Mouse (Mus musculus) megakaryocyte, embryonic 14.5 days (primary cell): ENCODE data around the gene Izumo1.

ENCODE experiments used
- FLI1 ChIP-seq: IDR thresholded peaks from 2 replicates; pipeline ENCODE4 v1.6.1; 2012; ENCODE audit warnings: low read length, inconsistent platforms, mixed read lengths
- GATA1 ChIP-seq: IDR thresholded peaks from 3 replicates; pipeline ENCODE4 v1.6.1; 2012; ENCODE audit warnings: mixed read lengths, low read length, inconsistent platforms, borderline replicate concordance

DNA sequence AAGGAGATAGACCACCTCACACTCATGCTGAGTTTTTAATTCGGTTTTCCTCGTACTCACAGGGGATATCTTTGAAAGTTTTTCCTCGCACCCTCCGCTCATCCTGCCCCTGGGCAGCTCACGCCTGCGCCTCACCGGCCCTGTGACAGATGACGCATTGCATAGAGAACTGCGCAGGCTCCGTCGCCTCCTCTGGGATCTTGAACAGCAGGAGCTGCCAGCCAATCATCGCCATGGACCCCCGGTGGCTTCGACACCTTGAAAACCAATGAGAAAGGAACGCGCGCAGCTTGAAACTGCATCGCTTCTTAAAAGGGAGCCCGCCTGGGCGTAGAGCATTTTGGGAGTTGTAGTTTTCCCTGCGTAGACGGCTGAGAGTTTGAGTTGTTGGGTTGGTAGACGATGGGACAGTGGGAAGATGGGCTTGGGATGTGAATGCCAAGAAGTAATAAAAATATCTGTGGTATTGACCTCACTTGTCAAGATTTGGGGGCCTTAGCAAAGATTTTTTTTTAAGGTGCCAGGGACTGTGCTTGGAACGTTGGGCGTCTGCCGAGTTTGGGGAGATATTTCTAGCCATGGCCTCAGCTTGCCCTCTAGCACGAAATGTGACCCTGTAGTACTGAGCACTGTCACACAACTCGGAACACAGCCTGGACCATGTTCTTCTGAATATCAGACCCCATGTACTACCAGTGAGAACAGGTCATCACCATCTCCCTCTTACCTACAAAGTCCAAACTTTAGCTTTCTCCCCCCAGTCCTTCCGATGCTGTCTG, 17.2 kb downstream of the Izumo1 start:
- TF ChIP-seq FLI1 = no peak
- TF ChIP-seq GATA1 = no peak
